Mouse (Mus musculus) liver, embryonic 11.5 days (tissue): ENCODE data around the gene Nupr1. TPM values are rescaled to one million over a fixed set of nuclear protein-coding genes. Genes with fewer than 3 reads are reported as not detected.

Experiments
- ATAC-seq: fragments of 200-750 bp; cut with Nextera tagmentation; replicated peaks from 2 replicates; pipeline ENCODE4 v1.8.0; 2017; ENCODE audit warnings: moderate number of reproducible peaks, mild to moderate bottlenecking, moderate TSS enrichment, moderate library complexity; ENCODE audit not compliant: low FRiP score
- DNase-seq: peaks from one replicate; pipeline ENCODE4 v3.0.0-alpha.2; 2017; ENCODE audit warnings: low spot score
- H3K27ac ChIP-seq: fragments of 300-500 bp; sonication (generic); 2 replicates; pipeline ENCODE4 v1.5.1; 2014; ENCODE audit warnings: mild to moderate bottlenecking, low read depth, low read length, control low read depth
- H3K27me3 ChIP-seq: fragments of 300-500 bp; sonication (generic); replicated peaks from 2 replicates; pipeline ENCODE4 v1.6.1; 2014; ENCODE audit warnings: low read length, mixed read lengths; ENCODE audit not compliant: control insufficient read depth, insufficient read depth
- H3K36me3 ChIP-seq: fragments of 300-500 bp; sonication (generic); 2 replicates; pipeline ENCODE4 v1.6.1; 2014; ENCODE audit warnings: mild to moderate bottlenecking, low read length, moderate library complexity, mixed read lengths; ENCODE audit not compliant: control insufficient read depth, insufficient read depth
- H3K4me1 ChIP-seq: fragments of 300-500 bp; sonication (generic); replicated peaks from 2 replicates; pipeline ENCODE4 v1.6.1; 2014; ENCODE audit warnings: low read length, mixed read lengths; ENCODE audit not compliant: control insufficient read depth, insufficient read depth
- H3K4me2 ChIP-seq: fragments of 300-500 bp; sonication (generic); 2 replicates; pipeline ENCODE4 v1.6.1; 2014; ENCODE audit warnings: mild to moderate bottlenecking, control low read depth, moderate library complexity
- H3K4me3 ChIP-seq: fragments of 300-500 bp; sonication (generic); 2 replicates; pipeline ENCODE4 v1.5.1; 2014; ENCODE audit warnings: low read depth, low read length, control low read depth
- H3K9ac ChIP-seq: fragments of 300-500 bp; sonication (generic); 2 replicates; pipeline ENCODE4 v1.6.1; 2014; ENCODE audit warnings: low read depth, low read length, control low read depth
- H3K9me3 ChIP-seq: fragments of 300-500 bp; sonication (generic); 2 replicates; pipeline ENCODE4 v1.6.1; 2016; ENCODE audit warnings: low read length, inconsistent platforms, mixed read lengths; ENCODE audit not compliant: control insufficient read depth
- whole genome bisulfite sequencing: fragments of 180-500 bp; shearing (Covaris S2); extraction: QIAGEN DNeasy Blood & Tissue Kit; methylation state at CpG from one replicate; pipeline ENCODE4 v1.1.7; 2014; 5-methylcytosine and 5-hydroxymethylcytosine counted together
- polyA plus RNA-seq: library from polyadenylated mRNA; unstranded; fragments of >200 nt; fragmentation: Nextera tagmentation; extraction: Ambion mirVana; gene quantifications from 2 replicates; pipeline ENCODE4 v1.2.1, GENCODE M21; 2014

Gene Nupr1
- 4.3 and 7.1 TPM in 2 replicates for polyA plus RNA-seq

GRCm38 (mm10) chr7:126630824-126631518 is at the start of gene Nupr1:
TSS of gene Nupr1 (minus strand) at chr7:126630861.
- Histone ChIP-seq H3K9ac (no peak within 1 kb of the TSS), H3K36me3 (no peaks in the 10 kb centered on the region), H3K4me1 (peaks cover 8% of the 10 kb centered on the region; the same call in 1 of the 2 replicates), H3K27ac (no peak within 1 kb of the TSS), H3K4me3 (no peak within 1 kb of the TSS), H3K9me3 (no peaks in the 10 kb centered on the region), H3K27me3 (no peaks in the 10 kb centered on the region), H3K4me2 (no peak within 1 kb of the TSS)
- ATAC-seq (no peak), DNase-seq (no peak)
- 90% methylated on average over 4 of the region's 4 CpGs for WGBS

GRCm38 (mm10) chr7:126679683-126680082 is 49.0 kb upstream of the Nupr1 start:
- Histone ChIP-seq H3K4me3 (no peak overlapping the region), H3K27ac (no peak overlapping the region), H3K9me3 (no peaks in the 10 kb centered on the region), H3K9ac (no peak overlapping the region), H3K4me1 (no peaks in the 10 kb centered on the region; the same call in 1 of the 2 replicates), H3K27me3 (no peaks in the 10 kb centered on the region), H3K4me2 (no peak overlapping the region), H3K36me3 (no peaks in the 10 kb centered on the region)
- ATAC-seq, result no peak
- 84% methylated on average over 5 of the region's 5 CpGs for WGBS
- no peak for DNase-seq

- H3K9ac ChIP-seq, result no peak overlapping the region
- 76% methylated on average over 8 of the region's 8 CpGs for WGBS
- H3K9me3 ChIP-seq, result no peaks in the 10 kb centered on the region
- ATAC-seq, result no peak
- H3K4me2 ChIP-seq, result no peak overlapping the region
- DNase-seq, result no peak
- H3K27me3 ChIP-seq, result no peaks in the 10 kb centered on the region
- H3K36me3 ChIP-seq, result no peaks in the 10 kb centered on the region
- H3K4me3 ChIP-seq, result no peak overlapping the region
- no peaks in the 10 kb centered on the region; the same call in 1 of the 2 replicates for H3K4me1 ChIP-seq
- peak overlapping the region; percentile 21; the same call in 1 of the 2 replicates for H3K27ac ChIP-seq
These were observed 48.1 kb upstream of the Nupr1 start for GRCm38 (mm10) chr7:126678545-126679341.

DNA sequence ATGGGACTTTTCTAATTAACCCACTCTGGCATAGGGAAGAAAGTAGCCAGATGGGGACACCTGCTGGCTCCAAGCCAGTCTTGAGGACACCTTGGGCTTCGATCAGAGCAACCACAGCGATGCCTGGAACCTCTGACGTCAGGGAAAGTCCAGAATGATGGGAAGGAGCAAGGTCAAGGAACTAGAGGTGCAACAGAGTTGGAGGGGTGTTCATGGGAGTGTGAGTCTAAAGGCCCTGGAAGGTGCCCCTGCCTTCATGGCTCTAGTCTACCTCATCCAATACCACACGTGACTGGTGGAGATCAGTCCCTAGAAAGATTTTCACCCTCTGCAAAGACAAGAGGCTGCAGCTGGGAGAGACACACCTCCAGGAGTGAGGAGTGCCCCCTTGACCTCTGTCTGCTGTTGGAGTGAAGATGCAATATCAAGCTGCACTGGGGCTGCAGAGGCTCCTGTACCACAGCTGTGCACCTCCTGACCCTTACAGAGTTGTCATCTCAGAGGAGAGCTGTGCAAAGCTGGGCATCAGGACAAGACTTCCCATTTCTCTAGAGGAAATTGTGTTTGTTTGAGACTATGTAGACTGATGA is 46.1 kb upstream of the Nupr1 start:
- ATAC-seq (no peak), DNase-seq (no peak)
- Histone ChIP-seq H3K4me1 (no peaks in the 10 kb centered on the region; the same call in 1 of the 2 replicates), H3K4me3 (no peak overlapping the region), H3K4me2 (no peak overlapping the region), H3K27me3 (no peaks in the 10 kb centered on the region), H3K9me3 (no peaks in the 10 kb centered on the region), H3K27ac (no peak overlapping the region), H3K9ac (no peak overlapping the region), H3K36me3 (peaks cover 3% of the 10 kb centered on the region)
- WGBS, result 89% methylated on average over 4 of the region's 4 CpGs

DNA sequence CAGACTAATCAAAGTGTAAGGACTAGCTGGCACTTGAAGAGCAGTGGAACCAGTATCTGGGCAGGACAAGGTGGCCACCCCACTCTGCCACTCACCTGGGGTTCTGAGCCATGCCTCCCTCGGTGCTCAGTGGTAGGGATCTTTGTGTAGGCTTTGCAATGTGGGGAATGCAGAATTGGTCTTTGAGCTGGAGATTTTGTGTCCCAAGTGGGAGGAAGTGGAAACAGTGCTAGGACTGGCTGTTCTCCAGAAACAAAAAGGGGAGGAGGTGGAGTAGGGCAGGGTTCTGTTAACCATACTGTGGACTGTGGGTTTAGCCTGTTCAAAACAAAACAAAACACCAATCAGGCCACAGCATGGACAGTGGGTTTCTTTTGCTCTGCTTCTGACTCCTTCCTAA is 45.5 kb upstream of the Nupr1 start, which contains the start of gene Sult1a1:
TSS of gene Sult1a1 (minus strand) at position 226 of the 400 bp plus-strand sequence.
- Histone ChIP-seq H3K9ac (no peak within 1 kb of the TSS), H3K4me1 (no peaks in the 10 kb centered on the region; the same call in 1 of the 2 replicates), H3K36me3 (peaks cover 3% of the 10 kb centered on the region), H3K9me3 (no peaks in the 10 kb centered on the region), H3K4me3 (no peak within 1 kb of the TSS), H3K27ac (no peak within 1 kb of the TSS), H3K27me3 (no peaks in the 10 kb centered on the region), H3K4me2 (no peak within 1 kb of the TSS)
- DNase-seq (no peak), ATAC-seq (no peak)
- WGBS, result 71% methylated on average over 1 of the region's 1 CpGs

DNA sequence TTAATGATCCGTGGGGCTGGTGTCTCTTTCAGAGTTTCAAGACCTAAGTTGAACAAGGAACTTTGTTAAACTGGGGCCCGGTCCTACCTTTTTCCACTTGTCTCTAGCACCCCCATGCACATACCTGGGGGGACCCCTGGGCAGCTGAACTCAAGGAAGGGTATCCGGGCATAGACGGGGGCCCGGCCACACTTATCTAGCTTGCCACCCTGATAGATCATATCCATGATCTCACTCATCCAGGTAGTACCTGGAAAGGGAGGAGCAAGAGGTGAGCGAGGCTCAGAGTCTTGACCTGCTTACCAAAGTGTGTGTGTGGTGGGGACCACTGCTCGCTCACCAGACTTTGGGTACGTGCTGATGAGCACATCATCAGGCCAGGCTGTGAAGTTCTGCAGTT is 44.4 kb upstream of the Nupr1 start:
- Histone ChIP-seq H3K4me1 (no peaks in the 10 kb centered on the region; the same call in 1 of the 2 replicates), H3K4me3 (no peak overlapping the region), H3K36me3 (peaks cover 6% of the 10 kb centered on the region), H3K27me3 (no peaks in the 10 kb centered on the region), H3K27ac (no peak overlapping the region), H3K4me2 (no peak overlapping the region), H3K9ac (no peak overlapping the region), H3K9me3 (no peaks in the 10 kb centered on the region)
- DNase-seq (no peak), ATAC-seq (no peak)
- 92% methylated on average over 8 of the region's 8 CpGs for WGBS

- Histone ChIP-seq H3K4me2 (no peak overlapping the region), H3K27ac (no peak overlapping the region), H3K36me3 (peaks cover 11% of the 10 kb centered on the region), H3K4me1 (no peaks in the 10 kb centered on the region; the same call in 1 of the 2 replicates), H3K9me3 (no peaks in the 10 kb centered on the region), H3K4me3 (no peak overlapping the region), H3K9ac (no peak overlapping the region), H3K27me3 (no peaks in the 10 kb centered on the region)
- no peak for DNase-seq
- 91% methylated on average over 9 of the region's 9 CpGs for WGBS
- ATAC-seq, result no peak
These were observed 41.5 kb upstream of the Nupr1 start for GRCm38 (mm10) chr7:126672111-126672510.

DNA sequence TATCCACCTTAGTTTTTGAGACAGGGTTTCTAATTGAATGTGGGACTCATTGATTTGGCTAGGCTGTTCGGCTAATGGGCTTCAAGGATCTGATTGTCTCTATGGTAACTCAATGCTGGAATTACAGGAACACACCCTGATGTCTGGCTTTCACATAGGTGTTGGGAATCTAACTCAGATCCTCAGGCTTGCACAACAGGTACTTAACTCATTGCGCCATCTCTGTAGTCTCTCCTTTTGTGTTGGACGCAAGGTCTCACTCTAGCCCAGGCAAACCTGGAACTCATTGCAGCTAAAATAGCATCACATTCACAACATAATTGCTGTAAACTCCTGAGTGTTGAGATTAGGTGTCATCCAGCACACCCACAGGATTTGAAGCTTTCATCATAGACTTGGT is 39.5 kb upstream of the Nupr1 start:
- 92% methylated on average over 3 of the region's 3 CpGs for whole genome bisulfite sequencing

More for the DNA sequence above, 39.5 kb upstream of the Nupr1 start:
- H3K36me3 ChIP-seq, result peaks cover 15% of the 10 kb centered on the region
- H3K27ac ChIP-seq, result no peak overlapping the region
- H3K4me2 ChIP-seq, result no peak overlapping the region
- no peak overlapping the region for H3K9ac ChIP-seq
- H3K9me3 ChIP-seq, result no peaks in the 10 kb centered on the region
- no peaks in the 10 kb centered on the region for H3K4me1 ChIP-seq
- H3K4me3 ChIP-seq, result no peak overlapping the region
- H3K27me3 ChIP-seq, result no peaks in the 10 kb centered on the region
- DNase-seq (no peak), ATAC-seq (no peak)
